ENCODE assay signal across 7 mouse cellular contexts in genomic region chr3:95282865-95283588, GRCm38 (mm10). TPM values are rescaled to one million over a fixed set of nuclear protein-coding genes. Genes with fewer than 3 reads are reported as not detected.
A peak's percentile ranks its signal among the peaks of the same experiment; 100 is the strongest.
DNase-seq lines count a peak whose midpoint lies in the region; ATAC-seq and TF ChIP-seq lines count a peak whose summit lies in the region.

No protein-coding gene starts in this region.

- peaks cover 13% of the 10 kb centered on the region for H3K4me1 ChIP-seq in limb, embryonic 14.5 days (ENCODE audit: control insufficient read depth, insufficient read depth, low read length)
- peaks cover 22% of the 10 kb centered on the region for H3K4me1 ChIP-seq in midbrain, embryonic 16.5 days (ENCODE audit: control insufficient read depth, insufficient read depth, low read length)

- ATAC-seq in granulocyte monocyte progenitor cell, adult 5-6 weeks (replicated peaks; ENCODE audit: poor library complexity, severe bottlenecking) = peak; percentile 46
- ATAC-seq in limb, embryonic 14.5 days (ENCODE audit: low FRiP score, low read depth) = peak; percentile 71
- peak; percentile 43 for ATAC-seq in midbrain, embryonic 16.5 days

- H3K9ac ChIP-seq in limb, embryonic 14.5 days (ENCODE audit: low read depth, low read length, severe bottlenecking) = peak overlapping the region; percentile 67
- peak overlapping the region; percentile 76 for H3K9ac ChIP-seq in midbrain, embryonic 16.5 days (ENCODE audit: low read depth, low read length)

- H3K4me2 ChIP-seq in limb, embryonic 14.5 days (replicated peaks; ENCODE audit: low read depth, low read length, severe bottlenecking) = peak overlapping the region; percentile 68
- peak overlapping the region; percentile 86 for H3K4me2 ChIP-seq in midbrain, embryonic 16.5 days (ENCODE audit: low read length)

- TF ChIP-seq POLR2A in limb, embryonic 14.5 days (IDR thresholded peaks at IDR 0.05; ENCODE audit: borderline replicate concordance, extremely low read depth, insufficient read depth, insufficient read length) = peak; percentile 93; the same call in 1 of the 2 replicates

- no peaks in the 10 kb centered on the region for H3K9me3 ChIP-seq in limb, embryonic 14.5 days (ENCODE audit: control insufficient read depth, low read length)
- H3K9me3 ChIP-seq in midbrain, embryonic 16.5 days (replicated peaks; ENCODE audit: control insufficient read depth, low read length, poor library complexity, severe bottlenecking) = no peaks in the 10 kb centered on the region

- H3K36me3 ChIP-seq in limb, embryonic 14.5 days (ENCODE audit: control insufficient read depth, insufficient read depth, low read length) = peaks cover 10% of the 10 kb centered on the region
- H3K36me3 ChIP-seq in midbrain, embryonic 16.5 days (ENCODE audit: control insufficient read depth, insufficient read depth, low read length) = peaks cover under 1% of the 10 kb centered on the region; the same call in 1 of the 2 replicates

- peak overlapping the region; percentile 92 for H3K27ac ChIP-seq in limb, embryonic 14.5 days (replicated peaks; ENCODE audit: low read depth, low read length)
- peak overlapping the region; percentile 84 for H3K27ac ChIP-seq in midbrain, embryonic 16.5 days (ENCODE audit: low read length)

- peak; percentile 84 for DNase-seq in adrenal gland, postnatal 10 days
- DNase-seq in embryo, embryonic 9.5 days (ENCODE audit: extremely low spot score) = peak; percentile 84
- peak; percentile 85 for DNase-seq in kidney, adult 11 months
- DNase-seq in limb, embryonic 14.5 days (ENCODE audit: low spot score) = peak; percentile 82
- peak; percentile 82 to 86 for DNase-seq in spleen, postnatal 10 days (ENCODE audit: low spot score in 2 of 2)

- under 1% methylated on average over 44 of the region's 51 CpGs for WGBS in limb, embryonic 14.5 days
- WGBS in midbrain, embryonic 16.5 days = under 1% methylated on average over 48 of the region's 51 CpGs

- H3K27me3 ChIP-seq in limb, embryonic 14.5 days (ENCODE audit: control insufficient read depth, insufficient read depth, low read length) = no peaks in the 10 kb centered on the region
- H3K27me3 ChIP-seq in midbrain, embryonic 16.5 days (ENCODE audit: control insufficient read depth, insufficient read depth, low read depth, low read length) = no peaks in the 10 kb centered on the region

- peak overlapping the region; percentile 77 for H3K4me3 ChIP-seq in limb, embryonic 14.5 days (replicated peaks; ENCODE audit: low read length)
- peak overlapping the region; percentile 60 for H3K4me3 ChIP-seq in midbrain, embryonic 16.5 days (ENCODE audit: low read depth, low read length)

RNA-seq across cellular contexts. Expression of gene Prune1, which starts 1.2 kb away (rescaled TPM):
- 10 to 100 TPM; 22.2 to 27.9 TPM for total RNA-seq in adrenal gland, postnatal 10 days (2021)
- 17.8 and 25.4 TPM in 2 replicates for total RNA-seq in granulocyte monocyte progenitor cell, adult 5-6 weeks (2014; fragmentation: Nextera tagmentation)
- 9.3 and 11.3 TPM in 2 replicates for total RNA-seq in granulocyte monocyte progenitor cell, adult 5-6 weeks (2017)
- 31.5 and 38.0 TPM in 2 replicates for polyA plus RNA-seq in limb, embryonic 14.5 days (2012; rRNA removed)
- 21.8 and 24.0 TPM in 2 replicates for polyA plus RNA-seq in limb, embryonic 14.5 days (2014; fragmentation: Nextera tagmentation; extraction: Ambion mirVana)
- 81.4 and 84.3 TPM in 2 replicates for polyA plus RNA-seq in midbrain, embryonic 16.5 days (2015; fragmentation: Nextera tagmentation; extraction: Ambion mirVana)

RNA-seq across cellular contexts. Expression of gene Mindy1, which starts 1.9 kb away (rescaled TPM):
- total RNA-seq in adrenal gland, postnatal 10 days (2021) = 10 to 100 TPM; 71.2 to 78.1 TPM
- total RNA-seq in granulocyte monocyte progenitor cell, adult 5-6 weeks (2014; fragmentation: Nextera tagmentation) = 26.9 and 56.5 TPM in 2 replicates
- 22.8 and 30.0 TPM in 2 replicates for total RNA-seq in granulocyte monocyte progenitor cell, adult 5-6 weeks (2017)
- 45.8 and 57.9 TPM in 2 replicates for polyA plus RNA-seq in limb, embryonic 14.5 days (2012; rRNA removed)
- 45.6 and 47.5 TPM in 2 replicates for polyA plus RNA-seq in limb, embryonic 14.5 days (2014; fragmentation: Nextera tagmentation; extraction: Ambion mirVana)
- polyA plus RNA-seq in midbrain, embryonic 16.5 days (2015; fragmentation: Nextera tagmentation; extraction: Ambion mirVana) = 42.3 and 42.5 TPM in 2 replicates

RNA-seq across cellular contexts. Expression of gene Anxa9, which starts 23.9 kb away (rescaled TPM):
- total RNA-seq in adrenal gland, postnatal 10 days (2021) = 1 to 10 TPM; 1.1 to 1.3 TPM
- total RNA-seq in granulocyte monocyte progenitor cell, adult 5-6 weeks (2014; fragmentation: Nextera tagmentation) = 15.5 and 18.0 TPM in 2 replicates
- total RNA-seq in granulocyte monocyte progenitor cell, adult 5-6 weeks (2017) = 5.0 and 5.4 TPM in 2 replicates
- 3.8 and 4.7 TPM in 2 replicates for polyA plus RNA-seq in limb, embryonic 14.5 days (2012; rRNA removed)
- 4.7 and 4.9 TPM in 2 replicates for polyA plus RNA-seq in limb, embryonic 14.5 days (2014; fragmentation: Nextera tagmentation; extraction: Ambion mirVana)
- 0.23 and 0.34 TPM in 2 replicates for polyA plus RNA-seq in midbrain, embryonic 16.5 days (2015; fragmentation: Nextera tagmentation; extraction: Ambion mirVana)

RNA-seq across cellular contexts. Expression of gene Cers2, which starts 31.6 kb away (rescaled TPM):
- 100 to 1,000 TPM; 138 to 147 TPM for total RNA-seq in adrenal gland, postnatal 10 days (2021)
- 193 and 213 TPM in 2 replicates for total RNA-seq in granulocyte monocyte progenitor cell, adult 5-6 weeks (2014; fragmentation: Nextera tagmentation)
- 87.8 and 88.6 TPM in 2 replicates for total RNA-seq in granulocyte monocyte progenitor cell, adult 5-6 weeks (2017)
- polyA plus RNA-seq in limb, embryonic 14.5 days (2012; rRNA removed) = 183 TPM in 2 replicates
- 140 and 155 TPM in 2 replicates for polyA plus RNA-seq in limb, embryonic 14.5 days (2014; fragmentation: Nextera tagmentation; extraction: Ambion mirVana)
- 89.6 and 101 TPM in 2 replicates for polyA plus RNA-seq in midbrain, embryonic 16.5 days (2015; fragmentation: Nextera tagmentation; extraction: Ambion mirVana)

RNA-seq across cellular contexts. Expression of gene Bnipl, which starts 32.0 kb away (rescaled TPM):
- under 1 TPM in 1 of 2 experiments, not detected in 1; 0.42 TPM for total RNA-seq in adrenal gland, postnatal 10 days (2021)
- 0.88 TPM in 1 of 2 replicates, not detected in the other for total RNA-seq in granulocyte monocyte progenitor cell, adult 5-6 weeks (2014; fragmentation: Nextera tagmentation)
- total RNA-seq in granulocyte monocyte progenitor cell, adult 5-6 weeks (2017) = not detected in 2 replicates
- 6.8 and 12.0 TPM in 2 replicates for polyA plus RNA-seq in limb, embryonic 14.5 days (2012; rRNA removed)
- 11.7 and 13.3 TPM in 2 replicates for polyA plus RNA-seq in limb, embryonic 14.5 days (2014; fragmentation: Nextera tagmentation; extraction: Ambion mirVana)
- polyA plus RNA-seq in midbrain, embryonic 16.5 days (2015; fragmentation: Nextera tagmentation; extraction: Ambion mirVana) = 0.30 TPM in 1 of 2 replicates, not detected in the other

Comparison
In these comparisons a context has a peak if more than half of its experiments do, and no peak if none do; other contexts are left out.
1. Peak in every context shown above with its lines: DNase-seq, ATAC-seq, H3K4me3 ChIP-seq and H3K27ac ChIP-seq.